Mouse (Mus musculus) hindbrain, embryonic 14.5 days (tissue): ENCODE data around the gene Cacna1h. TPM values are rescaled to one million over a fixed set of nuclear protein-coding genes. Genes with fewer than 3 reads are reported as not detected.

ENCODE experiments used
- ATAC-seq: fragments of 200-750 bp; cut with Nextera tagmentation; 2 replicates; pipeline ENCODE4 v1.8.0; 2017; ENCODE audit warnings: moderate number of reproducible peaks, mild to moderate bottlenecking, moderate TSS enrichment, moderate library complexity; ENCODE audit not compliant: low FRiP score
- DNase-seq: peaks from one replicate; pipeline ENCODE4 v3.0.0-alpha.2; 2015; ENCODE audit warnings: low spot score
- H3K27ac ChIP-seq: fragments of 300-500 bp; sonication (generic); 2 replicates; pipeline ENCODE4 v1.5.1; 2014; ENCODE audit warnings: mild to moderate bottlenecking, moderate library complexity
- H3K27me3 ChIP-seq: fragments of 300-500 bp; sonication (generic); 2 replicates; pipeline ENCODE4 v1.6.1; 2014; ENCODE audit warnings: mild to moderate bottlenecking, low read length, mixed read lengths; ENCODE audit not compliant: control insufficient read depth, insufficient read depth
- H3K36me3 ChIP-seq: fragments of 300-500 bp; sonication (generic); replicated peaks from 2 replicates; pipeline ENCODE4 v1.6.1; 2014; ENCODE audit not compliant: control insufficient read depth, insufficient read depth
- H3K4me1 ChIP-seq: fragments of 300-500 bp; sonication (generic); replicated peaks from 2 replicates; pipeline ENCODE4 v1.6.1; 2014; ENCODE audit warnings: antibody characterized with exemption, low read length, mixed read lengths; ENCODE audit not compliant: control insufficient read depth, insufficient read depth
- H3K4me2 ChIP-seq: fragments of 300-500 bp; sonication (generic); replicated peaks from 2 replicates; pipeline ENCODE4 v1.6.1; 2014; ENCODE audit warnings: mild to moderate bottlenecking, moderate library complexity
- H3K4me3 ChIP-seq: fragments of 300-500 bp; sonication (generic); replicated peaks from 2 replicates; pipeline ENCODE4 v1.5.1; 2014; ENCODE audit warnings: mild to moderate bottlenecking, low read length
- H3K9ac ChIP-seq: fragments of 300-500 bp; sonication (generic); 2 replicates; pipeline ENCODE4 v1.6.1; 2014
- H3K9me3 ChIP-seq: fragments of 300-500 bp; sonication (generic); 2 replicates; pipeline ENCODE4 v1.6.1; 2016; ENCODE audit warnings: low read length; ENCODE audit not compliant: control insufficient read depth
- WGBS: fragments of 180-500 bp; shearing (Covaris S2); extraction: QIAGEN DNeasy Blood & Tissue Kit; methylation state at CpG from one replicate; pipeline ENCODE4 v1.1.7; 2014; 5-methylcytosine and 5-hydroxymethylcytosine counted together
- polyA plus RNA-seq: library from polyadenylated mRNA; unstranded; fragments of >200 nt; fragmentation: Nextera tagmentation; extraction: Ambion mirVana; gene quantifications from 2 replicates; pipeline ENCODE4 v1.2.1, GENCODE M21; 2014

Cacna1h gene
- polyA plus RNA-seq: 10.6 and 14.1 TPM in 2 replicates

GRCm38 (mm10) chr17:25433617-25434606, at the start of gene Cacna1h:
Gene Cacna1h (minus strand): TSS chr17:25433783.
- peak within 1 kb of the TSS; percentile 88 for H3K9ac ChIP-seq
- H3K27me3 ChIP-seq: peaks cover 7% of the 10 kb centered on the region; the same call in 1 of the 2 replicates
- peak; percentile 88 for ATAC-seq
- peak; percentile 79 for DNase-seq
- peaks cover 28% of the 10 kb centered on the region for H3K4me1 ChIP-seq
- WGBS: under 1% methylated on average over 82 of the region's 103 CpGs
- H3K4me3 ChIP-seq: peak within 1 kb of the TSS; percentile 89
- H3K4me2 ChIP-seq: peak within 1 kb of the TSS; percentile 80
- H3K27ac ChIP-seq: peak within 1 kb of the TSS; percentile 79
- H3K36me3 ChIP-seq: no peaks in the 10 kb centered on the region
- H3K9me3 ChIP-seq: no peaks in the 10 kb centered on the region

GRCm38 (mm10) chr17:25482092-25482491, 48.5 kb upstream of the Cacna1h start:
- Histone ChIP-seq H3K4me1 (no peaks in the 10 kb centered on the region), H3K9ac (no peak overlapping the region), H3K36me3 (no peaks in the 10 kb centered on the region), H3K4me3 (no peak overlapping the region), H3K27me3 (no peaks in the 10 kb centered on the region), H3K27ac (no peak overlapping the region), H3K4me2 (no peak overlapping the region), H3K9me3 (no peaks in the 10 kb centered on the region)
- WGBS: 87% methylated on average over 6 of the region's 6 CpGs
- DNase-seq: no peak
- no peak for ATAC-seq

- H3K9ac ChIP-seq: no peak overlapping the region
- no peaks in the 10 kb centered on the region for H3K27me3 ChIP-seq
- no peak overlapping the region for H3K27ac ChIP-seq
- DNase-seq (no peak), ATAC-seq (no peak)
- H3K9me3 ChIP-seq: no peaks in the 10 kb centered on the region
- no peak overlapping the region for H3K4me3 ChIP-seq
- H3K4me2 ChIP-seq: no peak overlapping the region
- no peaks in the 10 kb centered on the region for H3K36me3 ChIP-seq
- H3K4me1 ChIP-seq: no peaks in the 10 kb centered on the region
- WGBS: 65% methylated on average over 4 of the region's 4 CpGs
Observed at GRCm38 (mm10) chr17:25480820-25481219, 47.2 kb upstream of the Cacna1h start.

- no peak for DNase-seq
- Histone ChIP-seq H3K4me3 (no peak overlapping the region), H3K36me3 (no peaks in the 10 kb centered on the region), H3K9me3 (no peaks in the 10 kb centered on the region), H3K9ac (no peak overlapping the region), H3K4me1 (no peaks in the 10 kb centered on the region), H3K27ac (no peak overlapping the region), H3K27me3 (0 out of 2 replicates have a peak, but pooled peaks cover 2% of the 10 kb centered on the region), H3K4me2 (no peak overlapping the region)
- ATAC-seq: no peak
- WGBS: 33% methylated on average over 8 of the region's 8 CpGs
Observed at GRCm38 (mm10) chr17:25480152-25480551, 46.6 kb upstream of the Cacna1h start.

GRCm38 (mm10) chr17:25475946-25476744, 42.6 kb upstream of the Cacna1h start:
- no peaks in the 10 kb centered on the region for H3K9me3 ChIP-seq

GRCm38 (mm10) chr17:25474330-25475077, 40.9 kb upstream of the Cacna1h start:
- Histone ChIP-seq H3K36me3 (no peaks in the 10 kb centered on the region), H3K27me3 (peaks cover 23% of the 10 kb centered on the region), H3K27ac (no peak overlapping the region), H3K9me3 (no peaks in the 10 kb centered on the region), H3K4me1 (no peaks in the 10 kb centered on the region), H3K4me2 (peak overlapping the region; percentile 63), H3K4me3 (peak overlapping the region; percentile 26), H3K9ac (0 out of 2 replicates have a peak overlapping the region, but pooled peaks have one; percentile 29)
- peak; percentile 61 for DNase-seq
- 3% methylated on average over 38 of the region's 38 CpGs for WGBS
- ATAC-seq: no peak; the same call in 1 of the 2 replicates

More at GRCm38 (mm10) chr17:25475946-25476744, 42.6 kb upstream of the Cacna1h start:
- ATAC-seq (no peak), DNase-seq (peak; percentile 87)
- Histone ChIP-seq H3K36me3 (no peaks in the 10 kb centered on the region), H3K4me3 (no peak overlapping the region), H3K27ac (no peak overlapping the region), H3K4me1 (no peaks in the 10 kb centered on the region), H3K9ac (0 out of 2 replicates have a peak overlapping the region, but pooled peaks have one; percentile 9), H3K4me2 (no peak overlapping the region), H3K27me3 (peaks cover 23% of the 10 kb centered on the region)
- 42% methylated on average over 19 of the region's 19 CpGs for WGBS

GRCm38 (mm10) chr17:25472044-25472443, 38.5 kb upstream of the Cacna1h start:
- H3K27me3 ChIP-seq: peaks cover 23% of the 10 kb centered on the region
- H3K4me2 ChIP-seq: 0 out of 2 replicates have a peak overlapping the region, but pooled peaks have one; percentile 8
- DNase-seq (no peak), ATAC-seq (no peak)
- no peak overlapping the region for H3K27ac ChIP-seq
- no peak overlapping the region for H3K4me3 ChIP-seq
- H3K9me3 ChIP-seq: no peaks in the 10 kb centered on the region
- 58% methylated on average over 14 of the region's 14 CpGs for WGBS
- no peak overlapping the region for H3K9ac ChIP-seq
- H3K4me1 ChIP-seq: no peaks in the 10 kb centered on the region
- H3K36me3 ChIP-seq: no peaks in the 10 kb centered on the region

- Histone ChIP-seq H3K27me3 (peaks cover 23% of the 10 kb centered on the region), H3K36me3 (no peaks in the 10 kb centered on the region), H3K9ac (0 out of 2 replicates have a peak overlapping the region, but pooled peaks have one; percentile 6), H3K4me3 (no peak overlapping the region), H3K4me2 (0 out of 2 replicates have a peak overlapping the region, but pooled peaks have one; percentile 8), H3K4me1 (no peaks in the 10 kb centered on the region), H3K9me3 (no peaks in the 10 kb centered on the region), H3K27ac (no peak overlapping the region)
- ATAC-seq: no peak
- no peak for DNase-seq
- 23% methylated on average over 8 of the region's 8 CpGs for WGBS
Observed at GRCm38 (mm10) chr17:25471418-25471817, 37.8 kb upstream of the Cacna1h start.
